Mouse (Mus musculus): ENCODE measurements around the gene Dync1i2.

The Dync1i2 gene

DNA sequence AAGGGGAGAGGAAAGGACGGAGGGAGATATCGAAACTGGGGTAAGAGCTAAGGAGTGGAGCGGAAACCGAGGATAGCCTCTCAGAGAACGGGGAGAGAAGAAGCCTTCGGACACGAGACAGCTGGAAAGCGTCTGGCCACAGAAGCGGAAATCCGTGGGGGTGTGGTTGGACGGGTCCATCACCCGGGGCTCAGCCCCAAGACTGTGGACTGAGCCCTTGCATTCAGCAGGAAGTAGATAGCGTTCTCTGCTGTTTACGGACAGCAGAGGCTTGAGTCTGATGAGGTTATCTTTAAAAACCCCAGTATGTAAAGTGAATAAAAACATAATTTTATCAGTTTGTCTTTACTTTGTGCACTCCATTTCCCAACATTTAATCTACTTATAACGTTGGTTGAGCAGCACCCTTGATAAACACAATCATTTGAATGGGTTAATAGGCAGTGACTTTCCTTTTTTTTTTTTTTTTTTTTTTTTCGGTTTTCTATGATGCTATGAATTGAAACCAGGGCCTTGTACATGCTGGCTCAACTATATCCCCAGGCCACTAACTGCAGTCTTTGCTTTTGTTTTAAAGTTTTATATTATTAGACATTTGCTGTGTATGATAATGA, 7.6 kb upstream of the Dync1i2 start:
- DNase-seq (ENCODE audit: low read depth, low spot score), result no peak

GRCm38 (mm10) chr2:71209041-71209755, 2.3 kb upstream of the Dync1i2 start:
- DNase-seq (ENCODE audit: low read depth, low spot score), result no peak

GRCm38 (mm10) chr2:71211096-71211495, 410 bp upstream of the Dync1i2 start:
- DNase-seq (ENCODE audit: low read depth, low spot score), result no peak

DNA sequence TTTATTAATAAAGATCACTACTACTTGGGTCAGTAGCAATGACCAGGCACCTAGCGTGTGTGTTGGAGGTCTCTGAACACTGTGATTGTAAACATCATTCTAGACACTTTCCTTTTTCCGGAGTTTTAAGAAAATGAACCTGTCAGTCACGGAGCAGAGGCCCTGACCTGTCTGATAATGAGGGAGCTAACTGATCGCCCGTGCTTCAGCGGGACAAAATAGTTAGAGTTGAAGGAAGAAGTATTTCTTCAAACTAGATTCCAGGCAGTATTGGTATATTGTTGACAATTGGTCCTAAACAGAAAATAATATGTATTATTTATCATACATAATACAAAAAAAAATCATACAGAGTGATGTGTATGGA, 837 bp downstream of the Dync1i2 start:
- DNase-seq (ENCODE audit: low read depth, low spot score), result no peak

DNA sequence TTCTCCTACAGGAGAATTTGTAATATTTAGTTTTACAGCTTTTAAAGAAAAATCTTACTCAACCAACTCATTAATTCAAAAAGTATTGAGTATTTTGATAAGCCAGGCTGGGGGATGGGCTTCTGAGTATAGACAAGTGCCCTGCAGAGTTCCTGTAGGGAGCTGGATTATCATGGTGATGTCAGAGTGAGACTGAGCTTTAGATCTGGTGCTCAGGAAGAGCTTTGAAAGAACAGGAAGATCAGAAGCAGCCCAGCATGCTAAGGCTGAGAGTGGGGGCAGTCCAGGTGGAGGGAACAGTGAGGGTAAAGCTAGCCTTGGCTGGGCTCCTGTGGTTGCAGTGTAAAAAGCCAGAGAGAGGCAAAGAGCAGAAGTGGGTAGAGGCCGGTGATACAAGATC, 9.5 kb downstream of the Dync1i2 start:
- no peak for DNase-seq (ENCODE audit: low read depth, low spot score)

GRCm38 (mm10) chr2:71227398-71227797, 15.9 kb downstream of the Dync1i2 start:
- no peak for DNase-seq (ENCODE audit: low read depth, low spot score)

- DNase-seq (ENCODE audit: low read depth, low spot score), result no peak
Observed at GRCm38 (mm10) chr2:71229603-71230002, 18.1 kb downstream of the Dync1i2 start.

GRCm38 (mm10) chr2:71231951-71232350, 20.4 kb downstream of the Dync1i2 start:
- DNase-seq (ENCODE audit: low read depth, low spot score), result no peak

DNA sequence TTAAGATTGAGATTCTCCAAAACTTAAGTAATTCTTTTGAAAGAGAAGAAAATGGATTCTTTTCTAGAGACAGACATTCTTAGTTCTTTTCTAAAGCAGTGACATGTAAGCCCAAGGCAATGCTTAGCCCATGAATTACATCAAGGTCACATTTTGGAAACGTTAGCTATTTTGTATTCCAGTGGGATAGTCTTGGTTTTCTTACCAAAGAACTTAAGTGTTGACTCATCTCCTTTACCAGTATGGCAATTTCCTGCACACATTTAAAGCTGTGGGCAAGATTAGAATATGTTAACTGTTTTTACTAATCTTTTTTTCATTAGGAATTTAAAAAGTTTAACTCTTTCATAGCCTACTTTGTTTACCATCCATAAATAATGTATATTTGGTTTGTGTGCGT, 21.5 kb downstream of the Dync1i2 start:
- DNase-seq (ENCODE audit: low read depth, low spot score), result no peak

DNA sequence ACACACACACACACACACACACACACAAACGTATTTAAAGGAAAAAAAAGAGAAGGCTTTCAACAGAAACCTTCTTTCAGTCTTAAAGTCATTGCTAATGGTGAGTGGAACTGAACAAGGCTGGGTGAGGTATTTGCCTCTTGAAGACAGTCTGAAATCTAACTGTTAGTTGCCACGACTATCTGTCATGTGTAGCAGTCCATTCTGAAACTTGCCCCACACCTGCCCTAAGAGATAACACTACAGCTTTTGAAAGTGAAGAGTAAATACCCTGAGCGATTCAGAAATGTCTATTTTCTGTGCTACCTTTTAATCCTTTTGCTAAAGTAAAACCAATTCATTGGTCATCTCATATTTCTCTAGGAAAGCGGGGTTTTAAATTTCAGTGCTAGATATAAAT, 23.9 kb downstream of the Dync1i2 start:
- no peak for DNase-seq (ENCODE audit: low read depth, low spot score)

- no peak for DNase-seq (ENCODE audit: low read depth, low spot score)
Observed at GRCm38 (mm10) chr2:71236009-71236408, 24.5 kb downstream of the Dync1i2 start.

- no peak for DNase-seq (ENCODE audit: low read depth, low spot score)
Observed at GRCm38 (mm10) chr2:71241505-71241904, 30.0 kb downstream of the Dync1i2 start.

- DNase-seq (ENCODE audit: low read depth, low spot score), result no peak
Observed at GRCm38 (mm10) chr2:71242180-71242579, 30.7 kb downstream of the Dync1i2 start.

DNA sequence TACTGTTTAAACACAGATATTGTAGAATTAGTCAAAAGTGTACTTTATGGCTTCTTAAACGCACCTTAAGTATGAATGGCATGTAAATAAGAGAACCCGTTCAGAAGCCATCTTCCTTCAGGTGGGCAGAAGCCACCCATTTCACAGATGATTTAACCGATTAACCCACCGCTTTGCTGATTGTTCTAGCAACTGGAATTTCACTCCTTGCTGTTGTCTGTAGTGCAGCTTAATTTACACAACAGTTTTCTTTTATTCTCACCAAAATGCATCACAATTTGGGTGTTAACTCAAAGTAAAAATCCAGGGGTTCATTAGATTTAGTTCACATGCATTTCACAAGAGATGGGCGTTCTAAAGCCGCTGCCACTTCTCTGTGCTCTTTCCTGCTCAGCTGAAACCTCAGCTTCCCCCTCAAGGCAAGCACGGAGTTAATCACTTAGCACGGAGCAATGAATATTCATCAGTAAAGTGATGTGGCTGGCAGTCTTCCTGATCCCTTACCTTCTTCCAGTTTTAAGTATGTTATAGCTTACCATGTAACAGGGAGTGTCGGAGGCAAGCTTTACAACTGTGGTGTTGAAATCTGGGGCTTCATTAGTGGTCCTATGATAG, 31.7 kb downstream of the Dync1i2 start:
- no peak for DNase-seq (ENCODE audit: low read depth, low spot score)

DNA sequence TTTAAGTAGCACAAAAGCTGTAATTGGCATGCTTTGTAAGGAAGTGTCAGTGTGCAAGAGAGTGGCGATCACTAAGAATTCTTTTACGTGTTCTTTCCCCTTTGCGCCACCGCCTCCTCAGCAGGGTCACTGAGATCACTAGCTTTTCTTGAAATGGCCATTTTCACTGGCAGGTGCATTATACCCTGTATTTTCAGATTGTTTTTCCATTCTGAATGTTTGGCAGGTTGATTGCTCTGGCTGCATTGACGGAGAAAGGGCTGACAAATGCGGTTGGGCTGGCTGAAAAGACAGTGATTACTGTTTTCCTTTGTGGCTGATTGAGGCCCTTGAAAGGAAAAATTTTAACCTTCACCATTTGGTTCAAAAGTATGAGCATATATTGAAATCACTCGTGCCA, 33.3 kb downstream of the Dync1i2 start:
- DNase-seq (ENCODE audit: low read depth, low spot score), result no peak

- no peak for DNase-seq (ENCODE audit: low read depth, low spot score)
Observed at GRCm38 (mm10) chr2:71245416-71245815, 33.9 kb downstream of the Dync1i2 start.

DNA sequence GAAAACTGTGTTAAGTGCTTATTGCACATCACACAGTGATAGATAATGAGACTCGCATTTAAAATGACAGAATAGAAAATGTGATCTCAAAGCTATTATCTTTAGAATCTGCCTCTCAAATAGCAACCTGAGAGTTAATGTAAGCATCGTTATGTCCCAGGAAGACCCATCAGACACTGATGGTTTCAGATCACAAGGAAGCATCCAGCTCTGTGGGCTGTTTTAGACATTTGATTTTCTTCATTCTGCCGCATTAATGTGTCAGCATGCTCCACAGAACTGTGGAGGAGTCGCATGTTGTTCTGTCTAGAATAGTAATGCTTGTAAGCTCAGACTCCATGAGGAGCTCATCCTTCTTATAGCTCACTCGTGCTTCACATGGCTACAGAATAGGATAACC, 34.6 kb downstream of the Dync1i2 start:
- DNase-seq (ENCODE audit: low read depth, low spot score), result no peak

GRCm38 (mm10) chr2:71248071-71248470, 36.6 kb downstream of the Dync1i2 start:
- no peak for DNase-seq (ENCODE audit: low read depth, low spot score)

- DNase-seq (ENCODE audit: low read depth, low spot score), result no peak
Observed at GRCm38 (mm10) chr2:71250841-71251240, 39.3 kb downstream of the Dync1i2 start.

GRCm38 (mm10) chr2:71254836-71255235, 43.3 kb downstream of the Dync1i2 start:
- no peak for DNase-seq (ENCODE audit: low read depth, low spot score)

- DNase-seq (ENCODE audit: low read depth, low spot score), result no peak
Observed at GRCm38 (mm10) chr2:71256581-71256980, 45.1 kb downstream of the Dync1i2 start.

GRCm38 (mm10) chr2:71264585-71264984, 53.1 kb downstream of the Dync1i2 start:
- no peak for DNase-seq (ENCODE audit: low read depth, low spot score)

DNA sequence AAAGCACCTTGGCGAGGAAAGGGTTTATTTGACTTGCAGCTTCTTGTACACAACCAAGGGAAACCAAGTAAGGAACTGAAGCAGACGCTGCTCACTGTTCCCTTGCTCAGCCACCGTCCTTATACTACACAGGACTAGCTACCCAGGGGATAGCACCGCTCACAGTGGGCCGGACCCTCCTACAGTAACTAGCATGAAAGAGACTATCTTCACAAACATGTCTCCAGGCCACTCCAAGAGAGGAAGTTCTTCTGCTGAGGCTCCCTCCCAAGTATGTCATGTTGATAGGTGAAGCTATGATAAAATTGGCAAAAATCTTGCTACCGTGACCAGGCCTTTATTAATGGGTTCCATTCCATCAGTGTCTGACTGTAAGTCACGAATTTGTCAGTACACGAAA, 57.2 kb downstream of the Dync1i2 start:
- no peak for DNase-seq (ENCODE audit: low read depth, low spot score)

Data from skeletal muscle tissue, adult 2 months (tissue).